Mouse (Mus musculus) intestine, embryonic 14.5 days (tissue): ENCODE data around the gene Gnl1. TPM values are rescaled to one million over a fixed set of nuclear protein-coding genes. Genes with fewer than 3 reads are reported as not detected.
A peak's percentile ranks its signal among the peaks of the same experiment; 100 is the strongest.

Experiments
- ATAC-seq: fragments of 200-750 bp; cut with Nextera tagmentation; replicated peaks from 2 replicates; pipeline ENCODE4 v1.8.0; 2017; ENCODE audit warnings: low read depth, moderate number of reproducible peaks, moderate TSS enrichment, moderate library complexity; ENCODE audit not compliant: low FRiP score, low TSS enrichment
- DNase-seq: peaks from one replicate; pipeline ENCODE4 v3.0.0-alpha.2; 2018; ENCODE audit warnings: low spot score
- H3K27ac ChIP-seq: fragments of 300-500 bp; sonication (generic); 2 replicates; pipeline ENCODE4 v1.5.1; 2014; ENCODE audit warnings: low read depth, mild to moderate bottlenecking, control low read depth
- H3K27me3 ChIP-seq: fragments of 300-500 bp; sonication (generic); replicated peaks from 2 replicates; pipeline ENCODE4 v1.6.1; 2014; ENCODE audit warnings: low read length, control low read depth; ENCODE audit not compliant: control insufficient read depth, insufficient read depth
- H3K36me3 ChIP-seq: fragments of 300-500 bp; sonication (generic); 2 replicates; pipeline ENCODE4 v1.6.1; 2014; ENCODE audit warnings: low read length, control low read depth; ENCODE audit not compliant: control insufficient read depth, insufficient read depth
- H3K4me1 ChIP-seq: fragments of 300-500 bp; sonication (generic); replicated peaks from 2 replicates; pipeline ENCODE4 v1.6.1; 2014; ENCODE audit warnings: low read length, control low read depth, mixed read lengths; ENCODE audit not compliant: control insufficient read depth, insufficient read depth
- H3K4me2 ChIP-seq: fragments of 300-500 bp; sonication (generic); 2 replicates; pipeline ENCODE4 v1.6.1; 2014; ENCODE audit warnings: low read length
- H3K4me3 ChIP-seq: fragments of 300-500 bp; sonication (generic); 2 replicates; pipeline ENCODE4 v1.5.1; 2014; ENCODE audit warnings: low read depth, low read length, control low read depth, mixed read lengths
- H3K9ac ChIP-seq: fragments of 300-500 bp; sonication (generic); 2 replicates; pipeline ENCODE4 v1.6.1; 2014; ENCODE audit warnings: mild to moderate bottlenecking, low read length
- H3K9me3 ChIP-seq: fragments of 300-500 bp; sonication (generic); 2 replicates; pipeline ENCODE4 v1.6.1; 2016; ENCODE audit warnings: low read length, control low read depth; ENCODE audit not compliant: control insufficient read depth
- WGBS: fragments of 180-500 bp; shearing (Covaris S2); extraction: QIAGEN DNeasy Blood & Tissue Kit; methylation state at CpG from one replicate; pipeline ENCODE4 v1.1.7; 2014; 5-methylcytosine and 5-hydroxymethylcytosine counted together
- polyA plus RNA-seq: library from polyadenylated mRNA; unstranded; fragments of >200 nt; fragmentation: Nextera tagmentation; extraction: Ambion mirVana; gene quantifications from 2 replicates; pipeline ENCODE4 v1.2.1, GENCODE M21; 2014

Gnl1 gene
- polyA plus RNA-seq, 1 experiment from 2014 or later = 37.8 TPM

- H3K27me3 ChIP-seq = no peaks in the 10 kb centered on the region
- DNase-seq (no peak), ATAC-seq (no peak)
- 86% methylated on average over 5 of the region's 5 CpGs for WGBS
- 0 out of 2 replicates have a peak, but pooled peaks cover 2% of the 10 kb centered on the region for H3K4me1 ChIP-seq
- H3K4me3 ChIP-seq = no peak overlapping the region
- no peak overlapping the region for H3K4me2 ChIP-seq
- H3K9me3 ChIP-seq = no peaks in the 10 kb centered on the region
- H3K27ac ChIP-seq = no peak overlapping the region
- no peak overlapping the region for H3K9ac ChIP-seq
- H3K36me3 ChIP-seq = 0 out of 2 replicates have a peak, but pooled peaks cover 5% of the 10 kb centered on the region
Observed at GRCm38 (mm10) chr17:36017046-36017445, 37.4 kb downstream of the Gnl1 start.

GRCm38 (mm10) chr17:36018979-36019378 is 39.3 kb downstream of the Gnl1 start:
- Histone ChIP-seq H3K9me3 (no peaks in the 10 kb centered on the region), H3K4me3 (no peak overlapping the region), H3K27ac (no peak overlapping the region), H3K36me3 (0 out of 2 replicates have a peak, but pooled peaks cover 5% of the 10 kb centered on the region), H3K4me2 (no peak overlapping the region), H3K9ac (no peak overlapping the region), H3K4me1 (peaks cover 8% of the 10 kb centered on the region; the same call in 1 of the 2 replicates), H3K27me3 (no peaks in the 10 kb centered on the region)
- DNase-seq = no peak
- WGBS = 68% methylated on average over 2 of the region's 2 CpGs
- ATAC-seq = no peak

GRCm38 (mm10) chr17:36019519-36019918 is 39.9 kb downstream of the Gnl1 start:
- no peak overlapping the region for H3K4me2 ChIP-seq
- no peaks in the 10 kb centered on the region for H3K9me3 ChIP-seq
- DNase-seq (no peak), ATAC-seq (no peak)
- no peaks in the 10 kb centered on the region for H3K36me3 ChIP-seq
- no peak overlapping the region for H3K4me3 ChIP-seq
- no peak overlapping the region for H3K27ac ChIP-seq
- H3K4me1 ChIP-seq = peaks cover 11% of the 10 kb centered on the region; the same call in 1 of the 2 replicates
- H3K9ac ChIP-seq = no peak overlapping the region
- 63% methylated on average over 3 of the region's 3 CpGs for WGBS
- H3K27me3 ChIP-seq = no peaks in the 10 kb centered on the region

GRCm38 (mm10) chr17:36020191-36021073 is 40.8 kb downstream of the Gnl1 start, which contains the start of gene H2-T24:
H2-T24 (minus strand) TSS chr17:36020560.
- WGBS = 27% methylated on average over 15 of the region's 15 CpGs
- Histone ChIP-seq H3K27ac (no peak within 1 kb of the TSS), H3K27me3 (no peaks in the 10 kb centered on the region), H3K4me1 (peaks cover 11% of the 10 kb centered on the region; the same call in 1 of the 2 replicates), H3K9ac (no peak within 1 kb of the TSS), H3K9me3 (no peaks in the 10 kb centered on the region), H3K4me3 (no peak within 1 kb of the TSS), H3K4me2 (peak within 1 kb of the TSS; percentile 18), H3K36me3 (no peaks in the 10 kb centered on the region)
- ATAC-seq = peak; percentile 68
- DNase-seq = no peak

- Histone ChIP-seq H3K4me1 (peaks cover 11% of the 10 kb centered on the region; the same call in 1 of the 2 replicates), H3K4me2 (no peak overlapping the region), H3K27me3 (no peaks in the 10 kb centered on the region), H3K4me3 (no peak overlapping the region), H3K9me3 (no peaks in the 10 kb centered on the region), H3K27ac (no peak overlapping the region), H3K9ac (no peak overlapping the region), H3K36me3 (no peaks in the 10 kb centered on the region)
- 95% methylated on average over 1 of the region's 1 CpGs for WGBS
- DNase-seq (no peak), ATAC-seq (no peak)
Observed at GRCm38 (mm10) chr17:36021309-36021708, 41.7 kb downstream of the Gnl1 start.

- 91% methylated on average over 9 of the region's 9 CpGs for WGBS
- Histone ChIP-seq H3K4me2 (no peak overlapping the region), H3K27ac (no peak overlapping the region), H3K9me3 (no peaks in the 10 kb centered on the region), H3K36me3 (no peaks in the 10 kb centered on the region), H3K27me3 (no peaks in the 10 kb centered on the region), H3K4me3 (no peak overlapping the region), H3K4me1 (peaks cover 11% of the 10 kb centered on the region; the same call in 1 of the 2 replicates), H3K9ac (no peak overlapping the region)
- no peak for DNase-seq
- no peak for ATAC-seq
Observed at GRCm38 (mm10) chr17:36022098-36022497, 42.4 kb downstream of the Gnl1 start.

- no peak overlapping the region for H3K9ac ChIP-seq
- H3K27ac ChIP-seq = no peak overlapping the region
- H3K4me3 ChIP-seq = no peak overlapping the region
- ATAC-seq (no peak), DNase-seq (no peak)
- no peaks in the 10 kb centered on the region for H3K9me3 ChIP-seq
- no peak overlapping the region for H3K4me2 ChIP-seq
- peaks cover 11% of the 10 kb centered on the region; the same call in 1 of the 2 replicates for H3K4me1 ChIP-seq
- 87% methylated on average over 6 of the region's 6 CpGs for WGBS
- no peaks in the 10 kb centered on the region for H3K27me3 ChIP-seq
- H3K36me3 ChIP-seq = no peaks in the 10 kb centered on the region
Observed at GRCm38 (mm10) chr17:36022922-36023321, 43.3 kb downstream of the Gnl1 start.

- 55% methylated on average over 9 of the region's 9 CpGs for WGBS
- no peak overlapping the region for H3K9ac ChIP-seq
- H3K4me3 ChIP-seq = no peak overlapping the region
- no peaks in the 10 kb centered on the region for H3K27me3 ChIP-seq
- H3K36me3 ChIP-seq = no peaks in the 10 kb centered on the region
- no peak overlapping the region for H3K4me2 ChIP-seq
- no peak overlapping the region for H3K27ac ChIP-seq
- ATAC-seq (peak; percentile 44; the same call in 1 of the 2 replicates), DNase-seq (no peak)
- H3K9me3 ChIP-seq = no peaks in the 10 kb centered on the region
- peaks cover 11% of the 10 kb centered on the region; the same call in 1 of the 2 replicates for H3K4me1 ChIP-seq
Observed at GRCm38 (mm10) chr17:36023710-36024654, 44.3 kb downstream of the Gnl1 start.
